Mouse (Mus musculus) ovary, postnatal 14 days (tissue): ENCODE results near the gene Shisa3.
A peak's percentile ranks its signal among the peaks of the same experiment; 100 is the strongest.

Experiments used
- DNase-seq: peaks from one replicate; pipeline ENCODE4 v3.0.0; 2022; ENCODE audit warnings: low spot score

Gene Shisa3

DNA sequence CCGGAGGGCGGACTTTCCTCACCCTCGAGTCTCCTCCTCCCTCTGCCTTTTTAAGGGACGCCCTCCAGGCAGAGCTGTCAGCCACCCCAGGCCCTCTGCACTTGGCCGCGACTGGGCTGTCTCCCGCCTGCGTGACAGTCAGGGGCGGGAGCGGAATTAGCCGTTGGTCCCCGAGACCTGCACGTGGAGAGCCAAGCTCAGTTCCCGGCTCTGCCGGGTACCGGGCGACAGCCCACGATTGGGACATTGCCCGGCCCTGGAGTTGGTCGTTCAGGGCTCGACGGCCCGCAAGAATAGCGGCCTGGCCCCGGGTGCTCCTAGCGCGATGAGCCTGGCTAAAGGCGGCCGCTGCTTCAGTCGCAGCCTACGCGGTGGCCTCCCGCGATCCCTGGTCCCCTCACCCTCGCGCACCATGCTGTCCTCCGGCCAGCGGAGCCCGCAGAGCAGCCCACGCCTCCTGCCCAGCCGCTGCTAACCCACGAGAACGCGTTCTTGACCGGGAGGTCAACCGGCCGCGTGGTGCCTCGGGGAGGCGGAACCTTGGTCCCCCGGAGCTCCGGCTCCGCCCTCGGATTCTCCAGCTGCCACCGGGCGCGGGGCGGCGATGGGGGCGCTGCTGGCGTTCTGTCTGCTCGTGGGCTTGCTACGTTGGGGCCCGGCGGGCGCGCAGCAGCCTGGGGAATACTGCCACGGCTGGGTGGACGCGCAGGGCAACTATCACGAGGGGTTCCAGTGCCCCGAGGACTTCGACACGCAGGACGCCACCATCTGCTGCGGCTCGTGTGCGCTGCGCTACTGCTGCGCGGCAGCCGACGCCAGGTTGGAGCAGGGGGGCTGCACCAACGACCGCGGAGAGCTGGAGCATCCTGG, at the start of gene Shisa3:
Shisa3 (plus strand) TSS at position 79 of the 870 bp plus-strand sequence.
- peak; percentile 17 for DNase-seq

DNA sequence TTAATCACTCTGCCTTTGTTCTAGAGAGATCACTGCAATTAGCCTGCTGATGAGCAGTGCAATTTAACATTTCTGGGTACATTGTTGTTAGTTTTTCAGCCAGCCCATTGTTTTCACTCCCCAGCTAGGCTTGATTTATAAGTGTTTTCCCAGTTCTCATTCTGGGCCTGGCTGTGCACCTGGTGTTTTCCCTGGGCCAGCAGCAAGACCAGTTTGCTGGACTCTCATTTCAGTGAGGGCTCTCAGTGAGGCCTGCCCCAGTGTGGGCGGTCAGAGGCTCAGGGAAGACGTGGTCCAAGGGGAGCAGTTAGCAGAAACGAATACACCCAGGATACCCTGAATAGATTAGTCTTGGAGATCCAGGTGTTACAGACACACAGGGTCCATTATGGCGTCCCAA, 49.0 kb upstream of the Shisa3 start:
- DNase-seq: no peak

DNA sequence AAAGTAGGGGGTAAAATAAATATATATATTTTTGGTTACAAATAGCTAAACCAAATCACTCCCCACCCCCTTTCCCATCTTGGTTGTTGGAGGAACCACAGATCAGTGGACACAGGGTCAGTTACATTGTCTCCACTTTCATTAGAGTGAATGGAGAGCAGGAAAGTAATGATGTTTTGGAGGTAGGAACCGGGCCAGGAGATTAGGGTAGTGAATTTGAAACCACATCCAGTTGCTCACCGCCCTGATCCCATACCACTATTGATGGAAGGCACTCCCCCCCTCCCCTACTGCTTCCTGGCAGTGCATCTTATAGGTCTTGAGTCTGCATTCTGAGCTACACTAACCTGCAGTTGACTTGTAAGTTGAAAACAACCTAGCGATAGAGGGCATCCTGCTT, 48.6 kb upstream of the Shisa3 start:
- DNase-seq: no peak

DNA sequence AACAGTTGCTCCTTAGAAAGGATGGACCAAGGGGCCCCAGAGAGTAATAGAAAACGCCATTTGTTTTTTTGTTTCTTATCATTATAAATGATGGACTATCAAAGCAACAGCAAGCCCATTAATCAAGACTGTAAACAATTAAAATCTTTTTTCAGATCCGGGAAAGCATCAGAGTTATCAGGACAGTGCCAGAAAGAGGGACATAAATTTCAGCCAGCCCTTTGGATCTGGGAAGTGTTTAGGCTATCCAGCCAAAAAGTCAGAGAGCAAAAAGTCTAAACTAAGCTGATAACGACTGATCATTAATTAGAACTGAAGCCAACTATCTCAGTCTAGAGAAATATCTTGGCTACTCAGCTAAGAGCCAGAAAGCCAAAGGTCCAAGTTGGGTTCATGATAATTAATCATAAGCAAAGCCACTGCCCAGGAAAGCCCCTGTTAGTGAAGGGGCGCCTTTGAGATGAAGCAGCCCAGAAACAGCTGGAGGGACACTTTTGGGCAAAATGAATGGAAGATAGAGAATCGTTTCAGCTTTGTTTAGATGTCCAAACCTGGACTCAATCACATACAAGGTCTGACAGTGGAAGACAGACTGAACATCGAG, 35.0 kb upstream of the Shisa3 start:
- DNase-seq: no peak

DNA sequence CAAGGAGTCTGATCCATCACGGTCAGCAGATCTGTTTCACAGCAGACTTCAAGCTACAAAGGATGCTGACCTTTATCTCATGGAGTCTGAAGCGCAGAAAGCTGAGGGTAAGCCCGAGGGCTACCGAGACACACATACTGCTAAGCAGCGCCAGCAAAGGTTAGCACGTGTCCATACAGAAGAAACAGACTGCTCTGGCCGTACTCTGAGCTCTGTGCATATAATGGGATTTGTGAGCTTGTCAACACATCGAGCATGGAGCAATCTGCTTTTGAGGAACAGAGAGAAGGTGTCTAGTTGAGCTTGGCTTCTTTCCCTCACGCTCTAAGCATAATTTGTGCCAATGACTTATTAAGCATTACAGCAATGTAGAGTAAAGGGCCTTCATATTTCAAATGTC, 33.6 kb upstream of the Shisa3 start:
- DNase-seq: no peak

DNA sequence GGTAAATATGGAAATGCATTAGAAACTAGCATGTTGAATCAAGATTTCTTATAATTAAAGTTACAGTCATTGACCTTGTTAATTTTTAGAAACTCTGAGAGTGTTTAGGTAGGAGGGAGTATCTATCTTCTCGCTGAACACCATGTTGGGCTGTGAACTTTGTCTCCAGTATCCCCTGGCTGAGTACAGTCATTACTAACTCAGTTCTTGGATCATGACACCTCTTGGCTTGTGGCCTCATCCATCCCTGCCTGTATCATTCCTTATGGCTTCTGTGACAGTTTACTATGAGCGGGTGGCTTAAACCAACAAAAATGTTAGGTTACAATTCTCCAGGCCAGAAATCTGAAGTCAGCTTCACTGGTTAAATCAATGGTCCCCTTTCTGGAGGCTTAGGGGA, 32.0 kb upstream of the Shisa3 start:
- DNase-seq: no peak

DNA sequence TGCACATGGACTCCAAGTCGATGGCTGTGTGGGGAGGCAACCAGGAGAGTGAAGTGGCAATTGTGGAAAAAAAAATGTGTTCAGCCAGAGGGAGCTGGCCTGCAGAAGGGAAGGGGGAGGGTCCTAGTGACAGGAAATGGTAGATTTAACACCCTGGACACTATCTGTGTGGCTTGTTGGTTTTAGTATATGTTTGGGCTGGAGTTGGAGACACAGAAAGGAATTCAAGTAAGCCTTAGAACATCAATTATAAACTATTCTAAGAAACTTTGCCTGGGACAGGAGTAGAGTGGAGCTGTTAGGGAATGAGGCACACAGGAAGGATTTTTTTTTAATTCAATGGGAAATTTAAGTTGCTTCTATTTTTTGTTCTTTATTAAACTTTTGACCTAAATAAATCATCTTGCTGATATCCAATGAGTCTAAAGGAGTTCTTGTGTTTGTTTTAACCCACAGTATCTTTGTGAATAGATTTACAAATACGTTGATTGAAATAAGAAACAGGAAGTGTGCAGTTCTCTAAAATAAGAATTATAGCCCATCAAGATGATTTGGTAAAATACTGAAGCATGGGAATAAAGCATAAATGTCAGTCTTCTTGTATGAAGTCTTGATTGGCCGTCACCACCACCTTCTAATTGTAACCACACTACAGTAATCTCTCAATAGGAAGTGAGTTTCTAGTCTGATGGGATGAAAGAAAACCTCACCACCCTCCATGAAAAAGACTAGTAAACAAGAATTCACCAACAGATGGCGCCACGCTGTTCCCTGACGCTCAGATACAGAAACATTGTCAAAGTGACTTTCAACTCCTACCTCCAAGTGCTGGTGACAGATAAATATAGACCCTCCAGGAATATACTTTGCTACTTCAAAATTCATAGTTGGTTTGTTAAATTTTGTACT, 27.7 kb upstream of the Shisa3 start:
- no peak for DNase-seq

DNA sequence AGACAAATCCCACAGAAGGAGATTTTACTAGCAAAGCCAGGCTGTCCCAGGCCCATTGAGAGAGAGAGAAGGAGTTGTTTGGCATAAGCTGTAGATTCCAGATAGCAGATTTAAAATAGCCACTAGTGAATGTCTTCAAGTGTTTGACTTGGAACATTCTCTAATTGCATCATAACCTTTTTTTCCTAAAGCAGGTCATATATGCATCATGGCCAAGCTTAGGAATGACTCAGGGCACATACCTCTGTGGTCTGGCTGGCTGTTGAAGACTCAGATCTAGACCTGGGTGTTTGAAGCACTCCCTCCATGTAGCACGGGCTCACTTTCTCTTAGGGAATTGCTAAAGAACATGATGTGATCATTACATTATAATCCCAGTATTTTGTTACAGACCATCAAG, 12.6 kb upstream of the Shisa3 start:
- no peak for DNase-seq

DNA sequence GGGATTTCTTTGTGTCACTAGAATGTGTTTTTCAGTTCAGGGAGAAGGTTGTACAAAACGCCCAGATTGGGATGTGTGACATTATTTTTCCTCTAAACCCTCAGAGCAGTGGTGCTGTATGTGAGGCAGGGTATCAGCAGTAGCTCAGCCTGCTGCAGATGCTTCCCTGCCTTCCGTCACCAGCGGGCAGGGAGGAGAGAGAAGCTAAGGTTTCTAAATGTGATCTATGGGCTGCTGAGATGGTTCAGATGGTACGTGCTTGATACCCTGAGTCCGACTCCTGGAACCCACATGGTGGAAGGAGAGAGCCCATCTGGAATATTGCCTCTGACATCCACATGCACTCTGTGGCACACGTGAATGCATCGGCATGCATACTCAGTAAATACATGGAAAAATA, 12.1 kb upstream of the Shisa3 start:
- no peak for DNase-seq

DNA sequence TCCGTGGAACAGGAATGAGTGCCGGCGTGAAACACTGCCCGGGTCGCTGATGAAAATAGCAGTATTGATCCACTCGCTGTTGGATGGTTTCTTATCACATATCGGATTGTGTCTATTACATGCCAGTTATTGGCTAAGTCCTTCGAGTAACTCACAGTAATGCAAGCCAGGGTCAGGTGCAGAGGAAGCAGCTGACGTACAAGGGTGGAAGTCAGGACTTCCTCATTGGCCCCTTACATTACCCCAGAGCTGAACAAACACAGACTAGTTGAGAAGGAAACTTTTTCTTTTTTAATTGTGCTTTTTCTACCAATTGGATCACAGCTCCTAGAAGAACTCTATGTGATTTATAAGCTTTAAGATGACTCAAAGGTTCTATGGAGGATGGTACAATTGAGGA, 7.7 kb upstream of the Shisa3 start:
- no peak for DNase-seq

DNA sequence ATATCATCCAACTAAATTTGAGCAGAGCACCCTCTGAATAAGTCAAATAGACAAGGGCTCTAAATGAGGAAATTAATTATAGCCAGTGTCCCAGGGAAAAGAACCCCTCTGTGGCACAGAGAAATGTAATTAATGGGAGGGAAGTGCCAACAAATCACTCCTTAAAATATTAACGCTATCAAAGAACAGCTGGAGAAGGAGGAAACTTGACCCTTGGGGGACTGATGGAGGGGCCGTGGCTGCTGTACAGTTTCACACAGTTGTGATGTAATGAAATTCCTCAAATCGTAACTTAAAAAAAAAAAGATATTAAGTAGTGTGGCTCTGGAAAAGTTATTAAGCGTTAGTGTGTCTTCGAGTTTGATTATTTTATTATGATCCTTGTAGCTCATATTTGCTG, 1.7 kb upstream of the Shisa3 start:
- DNase-seq: no peak

DNA sequence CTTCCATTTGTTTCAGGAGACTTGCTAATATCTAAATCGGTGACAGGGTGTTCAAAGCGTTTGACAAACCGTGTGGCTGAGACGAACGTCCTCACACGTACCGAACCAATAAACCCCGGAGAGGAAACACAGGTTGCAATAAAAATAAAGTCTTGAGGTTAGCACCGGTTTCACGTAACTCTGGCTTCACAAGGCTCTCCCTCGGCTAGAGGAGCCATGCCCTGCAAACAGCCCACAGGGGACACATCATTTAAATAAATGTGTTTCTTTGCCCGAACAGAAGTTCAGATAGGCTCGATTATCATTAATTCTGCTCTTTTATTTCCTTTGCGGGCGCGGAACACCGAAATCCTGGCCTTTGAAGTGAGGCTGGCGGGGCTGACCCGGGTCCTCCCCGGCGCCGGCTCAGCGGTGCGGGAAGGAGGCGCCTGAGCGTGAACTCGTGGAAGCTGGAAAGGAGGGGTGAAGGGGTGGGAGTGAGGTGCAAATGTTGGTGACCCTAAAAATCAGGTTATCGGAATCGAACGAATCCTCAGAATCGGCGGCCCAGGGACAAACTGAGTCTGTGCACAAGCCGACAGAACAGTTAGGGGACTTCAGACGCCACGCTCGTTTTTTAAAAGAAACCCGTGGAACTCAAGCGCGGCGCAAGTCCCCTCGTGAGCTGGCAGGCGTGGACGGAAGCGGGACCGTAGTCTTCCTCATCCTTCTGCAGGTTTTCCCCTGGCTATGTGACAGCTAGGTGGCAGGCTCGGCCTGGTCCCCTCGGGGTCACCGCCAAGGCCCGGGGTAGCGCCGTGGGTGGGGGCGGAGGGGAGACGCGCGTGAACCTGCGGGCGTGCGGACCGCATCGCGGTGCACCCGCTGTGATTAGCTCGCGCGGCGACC, 522 bp upstream of the Shisa3 start:
- no peak for DNase-seq

DNA sequence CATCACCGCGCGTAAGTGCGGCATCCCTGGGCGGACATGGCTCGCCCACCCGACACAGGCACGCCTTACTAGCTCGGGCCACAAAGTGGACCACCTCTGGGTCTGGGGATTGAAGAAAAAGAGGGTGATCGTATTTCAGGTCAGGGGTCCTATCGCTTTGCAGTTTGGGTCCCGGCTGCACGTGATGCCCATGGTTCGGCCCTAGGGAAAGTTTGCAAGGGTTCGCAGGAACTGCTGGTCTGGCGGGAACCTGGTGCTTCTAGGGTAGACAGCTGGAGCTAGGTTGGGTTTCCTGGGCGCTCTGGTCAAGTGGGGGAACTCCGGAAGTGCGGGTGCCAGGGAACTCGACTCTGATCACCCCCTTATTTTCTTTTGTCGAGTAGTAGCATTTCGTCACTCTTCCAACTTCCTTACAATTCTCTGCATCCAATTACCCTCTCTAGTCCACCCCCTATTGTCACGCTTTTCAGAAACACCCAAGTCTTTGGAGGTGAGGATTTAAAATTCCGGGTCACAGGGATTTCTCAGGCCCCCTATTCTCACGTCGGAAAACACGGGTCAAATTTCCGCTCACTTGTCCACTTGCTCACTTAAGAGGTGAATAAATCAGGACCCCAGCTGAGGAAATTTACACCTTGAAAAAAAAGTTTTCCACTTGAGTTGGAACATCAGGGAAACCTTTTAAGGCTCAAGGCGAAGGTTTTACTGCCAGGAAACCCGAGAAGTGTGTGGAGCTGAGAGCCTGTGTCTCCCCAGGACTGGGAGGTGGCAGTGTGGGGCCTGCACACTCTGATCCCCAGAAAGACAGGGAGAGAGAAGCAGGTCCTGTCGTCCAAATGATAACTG, 1.2 kb downstream of the Shisa3 start:
- DNase-seq: no peak

DNA sequence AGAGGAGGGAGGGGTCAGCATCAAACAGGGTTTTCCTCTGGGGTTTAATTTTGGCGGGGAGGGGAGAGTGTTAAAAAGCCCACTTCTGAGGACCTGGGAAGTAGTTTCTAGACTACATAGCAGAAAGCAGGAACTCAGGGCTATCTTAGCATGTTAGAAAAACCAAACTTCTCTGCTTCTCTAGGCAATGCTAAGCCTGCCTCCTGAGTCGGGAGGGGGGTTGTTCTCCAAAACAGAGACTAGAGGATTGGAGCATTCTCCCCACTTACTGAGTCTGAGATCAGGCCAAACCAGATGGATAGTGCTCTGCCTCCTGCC, 1.8 kb downstream of the Shisa3 start:
- DNase-seq: no peak

DNA sequence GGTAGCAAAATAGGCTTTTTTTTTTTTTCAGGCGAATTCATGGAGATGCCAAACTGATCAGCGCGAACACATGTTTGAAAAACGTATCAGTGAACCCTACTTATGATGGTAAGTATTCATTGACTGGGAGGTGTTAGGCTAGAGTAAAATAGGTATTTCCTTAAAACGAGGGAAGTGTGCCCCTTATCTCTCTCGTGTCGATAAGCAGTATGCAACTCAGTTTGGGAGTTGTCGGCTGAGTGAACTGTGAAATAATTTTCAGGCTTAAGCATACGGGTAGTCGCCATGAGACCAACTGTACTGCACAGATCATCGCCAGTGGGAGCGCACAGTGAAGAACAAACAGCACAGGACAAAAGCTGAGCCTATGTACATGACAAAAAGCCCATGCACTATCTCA, 13.5 kb downstream of the Shisa3 start:
- DNase-seq: no peak

DNA sequence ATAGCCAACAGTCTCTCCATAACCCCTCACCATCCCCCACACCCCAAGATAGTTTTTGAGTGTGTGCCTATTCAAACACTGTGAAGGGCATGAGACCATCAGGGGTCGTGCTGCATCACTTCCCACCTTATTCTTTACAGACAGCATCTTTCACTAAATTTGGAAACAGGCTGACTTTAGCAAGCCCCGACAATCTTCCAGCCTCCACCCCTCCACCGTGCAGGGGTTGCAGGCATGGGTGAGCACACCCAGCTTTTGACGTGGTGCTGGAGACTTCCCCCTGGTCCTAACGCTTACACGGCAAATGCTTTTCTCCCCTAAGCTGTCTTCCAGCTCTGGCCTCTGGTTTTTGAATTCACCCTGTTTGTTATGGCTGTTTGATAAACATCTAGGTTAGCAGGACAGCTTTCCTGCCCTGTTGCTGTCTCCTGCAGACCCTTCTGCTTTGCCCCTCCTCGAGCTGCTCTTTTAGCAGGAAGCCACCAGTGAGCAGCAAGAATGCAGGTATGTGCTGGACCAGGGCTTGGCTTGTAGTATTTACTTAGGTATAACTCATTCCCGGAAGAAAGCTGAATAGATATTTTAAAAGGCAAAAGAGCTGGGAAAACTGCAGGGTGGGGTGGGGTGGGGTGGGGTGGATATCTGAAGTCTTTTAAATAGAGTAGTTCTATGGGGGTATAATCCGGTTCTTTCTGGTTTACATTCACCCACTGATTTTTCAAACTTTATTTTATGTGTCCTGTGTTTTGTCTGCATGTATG, 20.7 kb downstream of the Shisa3 start:
- no peak for DNase-seq

DNA sequence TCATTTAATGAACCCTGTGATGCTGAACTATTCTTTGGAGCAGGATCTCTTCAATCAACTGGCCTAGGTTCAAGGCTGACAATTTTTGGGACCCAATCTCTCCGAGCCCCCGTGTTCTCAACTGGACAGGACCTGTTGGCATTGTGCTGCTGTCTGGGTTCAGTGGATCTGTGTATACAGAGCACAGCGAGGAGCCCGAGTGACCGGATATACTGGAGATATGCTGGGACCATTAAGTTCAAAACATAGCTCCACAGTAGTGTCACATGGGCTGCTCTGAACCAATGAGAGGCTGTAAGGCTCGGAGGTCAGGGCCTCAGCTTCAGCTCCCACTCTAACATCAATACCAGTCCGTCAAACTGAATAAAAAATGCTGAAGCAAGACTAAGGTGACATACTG, 21.8 kb downstream of the Shisa3 start:
- no peak for DNase-seq

DNA sequence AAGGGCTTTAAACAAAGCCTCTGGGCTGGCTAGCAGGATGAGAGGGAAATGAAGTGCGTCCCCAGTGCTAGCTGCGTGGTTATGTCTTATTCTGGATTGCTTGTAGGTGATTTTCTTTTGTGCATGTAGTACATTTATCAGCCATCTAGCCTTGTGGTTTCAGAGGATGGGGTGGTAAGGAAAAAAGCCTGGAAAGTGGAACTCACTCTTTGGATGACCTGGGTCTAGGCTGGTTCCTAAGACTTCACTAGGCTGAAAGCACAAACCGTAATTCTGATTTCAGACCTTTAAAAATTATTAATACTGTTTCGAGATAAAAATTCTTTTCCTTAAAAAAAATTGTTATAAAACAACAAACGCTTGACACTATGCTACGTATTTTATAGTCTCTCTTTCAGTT, 22.2 kb downstream of the Shisa3 start:
- DNase-seq: no peak

DNA sequence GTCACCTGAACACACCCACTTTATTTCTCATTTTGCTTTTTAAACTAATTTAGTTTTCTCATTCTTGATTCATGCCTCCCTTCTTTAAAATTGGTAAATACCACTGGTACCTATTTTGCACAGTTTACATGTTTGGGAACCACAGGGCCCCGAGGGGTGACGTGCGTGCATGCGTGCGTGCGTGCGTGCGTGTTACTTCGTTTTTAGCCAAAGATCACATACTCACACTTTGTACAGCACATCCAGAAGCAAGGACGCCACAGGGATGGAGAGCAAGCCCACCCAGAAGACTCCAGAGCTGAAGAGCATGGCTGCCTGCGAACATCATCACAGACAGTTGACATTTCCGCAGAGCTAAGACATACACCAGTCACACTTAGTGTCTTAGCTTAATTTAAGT, 23.6 kb downstream of the Shisa3 start:
- no peak for DNase-seq

DNA sequence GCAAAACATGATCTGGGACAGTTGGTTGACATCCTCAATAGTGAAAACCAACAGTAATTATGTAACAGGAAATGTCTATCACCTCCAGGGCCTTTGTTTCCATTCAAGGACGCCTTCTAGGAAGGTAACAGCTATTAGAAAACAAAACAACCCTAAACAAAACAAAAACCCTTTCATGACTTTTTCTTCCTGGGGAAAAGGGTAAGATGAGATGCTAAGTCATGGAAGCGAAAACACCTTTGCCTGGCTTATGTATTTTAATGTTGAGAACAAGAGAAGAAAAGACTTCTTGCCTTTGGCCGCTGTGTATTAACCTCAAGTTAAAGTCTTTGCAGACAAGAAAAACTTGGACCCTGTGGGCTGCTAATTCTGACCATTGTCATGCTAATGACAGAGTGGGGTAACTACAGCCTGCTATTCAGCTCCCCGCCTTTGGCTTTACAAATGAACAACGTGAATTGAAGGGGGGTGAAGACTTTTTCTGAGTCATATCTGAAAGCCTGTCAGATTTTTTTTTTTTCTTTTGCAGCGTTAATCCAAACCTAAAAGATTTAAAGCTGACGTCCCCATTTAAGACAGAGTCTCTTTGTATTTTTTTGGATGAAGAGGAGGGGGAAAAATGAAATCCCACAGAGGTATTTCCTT, 25.6 kb downstream of the Shisa3 start:
- no peak for DNase-seq
